13 mouse cellular contexts compared by ENCODE assay signal in genomic region chr9:28364473-28365159, GRCm38 (mm10).
DNase-seq lines count a peak whose midpoint lies in the region; ATAC-seq and TF ChIP-seq lines count a peak whose summit lies in the region.
"Had no signal": no experiment of that assay in that cellular context is flagged by ENCODE, and none has a peak within 500 bp of the region (broad histone marks: within the 10 kb centered on the region; RNA-seq: fewer than 3 reads in every experiment).

No protein-coding gene starts in this region.

- no peak overlapping the region for H3K9ac ChIP-seq in hindbrain, embryonic 12.5 days
- H3K9ac ChIP-seq in midbrain, postnatal 0 days (replicated peaks; ENCODE audit: low read length, poor library complexity, severe bottlenecking), result no peak overlapping the region
- H3K9ac ChIP-seq: kidney, embryonic 15.5 days; liver, embryonic 15.5 days had no signal

- H3K27me3 ChIP-seq in hindbrain, embryonic 12.5 days, result no peaks in the 10 kb centered on the region
- H3K27me3 ChIP-seq in midbrain, postnatal 0 days (ENCODE audit: insufficient read depth, low read length), result no peaks in the 10 kb centered on the region
- H3K27me3 ChIP-seq: kidney, embryonic 15.5 days; liver, embryonic 15.5 days had no signal

- H3K9me3 ChIP-seq in hindbrain, embryonic 12.5 days (replicated peaks), result no peaks in the 10 kb centered on the region
- no peaks in the 10 kb centered on the region for H3K9me3 ChIP-seq in midbrain, postnatal 0 days (ENCODE audit: low read length)
- H3K9me3 ChIP-seq: heart, embryonic 10.5 days; kidney, embryonic 15.5 days; liver, embryonic 15.5 days had no signal

- ATAC-seq in hindbrain, embryonic 12.5 days (ENCODE audit: low FRiP score), result peak; percentile 56
- ATAC-seq in midbrain, postnatal 0 days (ENCODE audit: low FRiP score), result peak; percentile 65; the same call in 1 of the 2 replicates
- no peak for ATAC-seq in erythroid progenitor cell, adult 5-6 weeks (replicated peaks; ENCODE audit: low FRiP score, poor library complexity, severe bottlenecking)
- ATAC-seq: Patski had no signal

- peak; percentile 33 for DNase-seq in right cerebral cortex, adult 18-20 months
- no peak for DNase-seq in right cerebral cortex, postnatal 14 days
- DNase-seq in layer of hippocampus, adult 9-10 months (ENCODE audit: low spot score), result peak; percentile 35
- peak; percentile 67 for DNase-seq in midbrain, postnatal 0 days (ENCODE audit: low spot score)
- no peak for DNase-seq in heart, postnatal 25 days (ENCODE audit: low spot score)
- DNase-seq: gastrocnemius, adult 2 months; lung, postnatal 36 days had no signal

- no peaks in the 10 kb centered on the region for H3K4me1 ChIP-seq in hindbrain, embryonic 12.5 days
- no peaks in the 10 kb centered on the region for H3K4me1 ChIP-seq in midbrain, postnatal 0 days (ENCODE audit: insufficient read depth, low read length)
- H3K4me1 ChIP-seq: kidney, embryonic 15.5 days; liver, embryonic 15.5 days had no signal

- no peak overlapping the region for H3K4me3 ChIP-seq in hindbrain, embryonic 12.5 days
- H3K4me3 ChIP-seq in midbrain, postnatal 0 days (ENCODE audit: low read depth, low read length), result no peak overlapping the region
- H3K4me3 ChIP-seq: gastrocnemius, adult 2 months; heart, embryonic 10.5 days; kidney, embryonic 15.5 days; liver, embryonic 15.5 days had no signal

- intact Hi-C loops in heart, postnatal 25 days (cut with DNase I), result no loop called here

- WGBS in hindbrain, embryonic 12.5 days, result 60% methylated on average over 10 of the region's 10 CpGs
- WGBS in midbrain, postnatal 0 days, result 47% methylated on average over 10 of the region's 10 CpGs

- no peak overlapping the region for H3K4me2 ChIP-seq in hindbrain, embryonic 12.5 days (replicated peaks)
- H3K4me2 ChIP-seq in midbrain, postnatal 0 days (ENCODE audit: low read depth, low read length, poor library complexity, severe bottlenecking), result no peak overlapping the region
- H3K4me2 ChIP-seq: kidney, embryonic 15.5 days; liver, embryonic 15.5 days had no signal

- H3K27ac ChIP-seq in hindbrain, embryonic 12.5 days, result no peak overlapping the region
- H3K27ac ChIP-seq in midbrain, postnatal 0 days (ENCODE audit: low read depth, low read length), result peak overlapping the region; percentile 38; the same call in 1 of the 2 replicates
- H3K27ac ChIP-seq: gastrocnemius, adult 2 months; heart, embryonic 10.5 days; kidney, embryonic 15.5 days; liver, embryonic 15.5 days had no signal

- no peak for TF ChIP-seq CTCF in midbrain, postnatal 0 days (IDR thresholded peaks at IDR 0.05)

- no peaks in the 10 kb centered on the region for H3K36me3 ChIP-seq in hindbrain, embryonic 12.5 days
- H3K36me3 ChIP-seq in midbrain, postnatal 0 days (ENCODE audit: insufficient read depth, low read length), result no peaks in the 10 kb centered on the region
- H3K36me3 ChIP-seq: heart, embryonic 10.5 days; kidney, embryonic 15.5 days; liver, embryonic 15.5 days had no signal

Comparison
In these comparisons a context has a peak if more than half of its experiments do, and no peak if none do; other contexts are left out.
1. DNase-seq: peak in right cerebral cortex, adult 18-20 months (single experiment), layer of hippocampus, adult 9-10 months (single experiment) and midbrain, postnatal 0 days (single experiment); none in right cerebral cortex, postnatal 14 days (single experiment) and heart, postnatal 25 days (single experiment).